Mouse (Mus musculus) T-helper 1 cell (primary cell): ENCODE measurements around the gene Gm45623.

ENCODE experiments used
- in situ Hi-C: fragments of 300-600 bp; cut with MboI, MseI; formaldehyde crosslinking; loops from one replicate; pipeline ENCODE4 v1.15.1; 2025; ENCODE audit warnings: high pct_unique_total_duplicates

The Gm45623 gene

GRCm38 (mm10) chr13:56753192-56753951 lies at the start of gene Gm45623:
Gene Gm45623 (minus strand): TSS chr13:56753827.
- in situ Hi-C loops = no loop called here

- in situ Hi-C loops = no loop called here
These were observed 43.8 kb upstream of the Gm45623 start for GRCm38 (mm10) chr13:56797459-56797858.

DNA sequence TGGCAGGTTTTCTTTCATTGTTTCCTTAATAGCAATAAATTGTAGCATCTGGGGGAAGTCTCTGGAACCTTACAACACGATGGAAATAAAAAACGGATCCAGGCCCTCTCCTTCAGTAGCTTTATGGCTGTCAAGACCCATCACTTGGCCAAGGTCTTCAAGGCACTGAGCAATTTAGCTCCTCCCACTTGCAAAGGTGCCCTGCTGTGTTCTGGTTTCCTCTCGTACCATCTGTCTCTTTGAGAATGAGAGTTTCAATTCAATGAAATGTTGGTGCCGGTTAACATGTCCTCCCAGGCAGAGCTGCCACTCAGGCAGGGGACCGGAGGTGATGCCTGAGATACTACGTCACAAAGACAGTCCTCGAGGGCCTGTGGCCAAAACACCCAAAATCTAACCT lies 41.9 kb upstream of the Gm45623 start:
- in situ Hi-C loops = no loop called here

GRCm38 (mm10) chr13:56794441-56794840 lies 40.8 kb upstream of the Gm45623 start:
- in situ Hi-C loops = no loop called here

- in situ Hi-C loops = no loop called here
These were observed 39.2 kb upstream of the Gm45623 start for GRCm38 (mm10) chr13:56792844-56793243.

DNA sequence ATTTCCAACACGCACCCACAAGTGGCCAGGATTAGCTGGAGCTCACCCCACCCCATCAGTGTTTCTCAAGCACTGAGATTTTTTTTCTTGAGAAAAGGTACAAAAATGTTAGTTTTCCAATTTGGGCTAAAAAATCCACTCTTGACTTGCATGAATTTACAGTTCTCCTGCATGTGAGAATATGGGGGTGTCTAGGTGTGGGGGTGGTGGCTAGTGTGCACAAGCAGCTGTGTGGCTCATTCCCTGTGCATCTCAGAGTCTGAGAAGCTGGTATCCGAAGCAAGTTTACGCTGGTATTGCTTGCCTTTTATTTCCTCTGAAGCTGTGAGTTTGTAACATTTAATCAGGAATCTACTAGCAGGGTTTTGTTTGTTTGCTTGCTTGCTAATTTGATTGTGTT lies 37.1 kb upstream of the Gm45623 start:
- in situ Hi-C loops = no loop called here

DNA sequence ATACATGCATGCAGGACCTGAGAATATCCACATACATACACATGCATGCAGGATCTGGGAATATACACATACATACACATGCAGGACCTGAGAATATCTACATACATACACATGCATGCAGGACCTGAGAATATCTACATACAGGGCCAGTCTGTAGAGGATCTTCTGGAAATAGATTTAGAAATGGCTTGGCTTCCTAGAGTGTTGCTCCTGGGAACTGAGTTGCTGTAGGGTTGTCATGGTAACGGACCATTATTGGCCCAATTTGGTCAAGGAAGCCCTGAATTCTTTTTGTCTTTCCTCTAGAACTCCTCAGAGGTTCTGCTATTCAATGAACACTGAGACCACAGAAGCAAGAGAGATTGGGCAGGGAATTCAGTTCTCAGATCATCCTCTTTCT lies 29.0 kb upstream of the Gm45623 start:
- in situ Hi-C loops = no loop called here

GRCm38 (mm10) chr13:56781697-56782096 lies 28.1 kb upstream of the Gm45623 start:
- in situ Hi-C loops = no loop called here

DNA sequence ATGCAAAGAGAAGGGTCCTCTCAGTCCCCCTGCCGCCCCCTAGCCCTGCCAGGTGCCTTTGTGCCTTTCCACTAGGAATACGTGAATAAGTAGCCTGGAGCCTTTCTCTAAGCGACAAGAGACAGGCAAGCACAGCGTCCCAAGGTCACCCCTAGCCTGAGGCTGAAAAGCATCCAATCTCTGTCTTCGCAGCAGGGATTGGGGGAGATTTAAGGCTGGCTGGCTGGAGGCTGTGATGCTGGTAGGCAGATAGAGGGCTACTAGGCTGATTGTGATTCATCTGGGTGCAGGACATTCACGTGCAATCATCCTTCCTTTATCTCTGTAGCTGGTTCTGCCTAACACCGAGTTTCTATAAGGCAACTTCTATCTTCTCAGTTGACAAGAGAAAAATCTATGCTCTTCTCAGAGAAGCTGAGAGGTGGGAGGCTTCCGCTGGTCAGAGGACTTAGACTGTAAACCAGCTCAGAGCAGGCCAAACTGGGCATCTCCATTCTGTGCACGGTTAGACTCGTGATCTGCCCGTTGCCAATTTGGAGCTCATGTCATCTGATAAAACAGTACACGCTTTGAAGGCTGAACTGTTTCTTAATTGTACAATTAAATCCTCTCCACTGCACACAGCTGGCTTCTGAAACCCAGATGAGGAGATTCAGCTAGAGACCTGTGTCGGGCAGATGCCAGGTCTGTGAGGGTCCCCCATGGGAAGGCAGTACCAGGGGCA lies 27.3 kb upstream of the Gm45623 start:
- in situ Hi-C loops = no loop called here

GRCm38 (mm10) chr13:56774304-56774703 lies 20.7 kb upstream of the Gm45623 start:
- in situ Hi-C loops = no loop called here

DNA sequence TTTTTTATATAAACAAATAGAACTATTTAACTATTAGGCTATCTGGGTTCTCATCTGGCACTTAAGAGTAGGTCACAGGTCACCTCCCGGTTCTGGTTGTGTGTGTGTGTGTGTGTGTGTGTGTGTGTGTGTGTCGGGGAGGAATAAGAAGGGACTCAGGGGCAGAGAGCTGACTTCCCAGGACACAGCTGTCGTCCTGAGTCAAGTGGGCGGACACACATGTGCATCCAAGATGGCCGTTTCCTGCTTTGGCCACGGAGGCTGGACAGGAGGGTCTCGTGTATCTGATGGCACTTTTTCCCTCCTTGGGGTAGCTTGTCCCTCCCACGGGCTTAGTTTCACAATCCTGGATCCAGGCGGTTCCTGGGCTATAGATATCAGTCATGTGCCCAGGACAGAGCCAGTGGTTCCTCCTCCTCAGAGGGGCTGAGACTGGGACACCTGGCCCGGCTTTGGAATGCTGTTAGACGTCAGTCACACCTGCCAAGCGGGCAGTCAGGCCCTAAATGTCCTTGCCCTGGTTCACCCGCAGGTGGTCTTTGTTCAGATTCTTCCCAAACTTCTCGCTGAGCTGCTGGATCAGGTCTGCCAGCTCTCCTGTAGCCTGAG lies 19.7 kb upstream of the Gm45623 start:
- in situ Hi-C loops = no loop called here

GRCm38 (mm10) chr13:56772592-56772991 lies 19.0 kb upstream of the Gm45623 start:
- in situ Hi-C loops = no loop called here

GRCm38 (mm10) chr13:56770786-56771185 lies 17.2 kb upstream of the Gm45623 start:
- in situ Hi-C loops = no loop called here

DNA sequence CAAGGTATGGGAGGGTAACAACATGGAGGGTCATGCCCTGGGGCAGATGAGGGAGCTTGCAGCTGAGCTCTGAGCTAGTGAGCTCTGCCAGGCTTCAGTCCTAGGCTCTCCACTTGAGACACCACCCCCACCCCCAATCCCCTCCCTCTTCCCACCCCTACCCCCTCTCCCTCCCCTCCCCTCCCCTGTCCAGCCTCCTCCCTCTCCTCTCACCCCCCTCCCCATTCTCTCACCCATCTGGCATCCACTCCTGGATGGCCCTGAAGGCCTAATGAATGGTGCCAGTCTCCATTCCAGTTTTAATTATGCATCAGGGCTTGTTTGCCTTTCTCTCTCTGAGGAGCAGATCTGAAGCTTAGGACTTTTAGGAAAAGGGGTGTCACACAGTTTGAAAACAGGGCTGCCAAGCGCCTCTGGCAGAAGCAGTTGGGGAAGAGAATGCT lies 16.5 kb upstream of the Gm45623 start:
- in situ Hi-C loops = no loop called here

DNA sequence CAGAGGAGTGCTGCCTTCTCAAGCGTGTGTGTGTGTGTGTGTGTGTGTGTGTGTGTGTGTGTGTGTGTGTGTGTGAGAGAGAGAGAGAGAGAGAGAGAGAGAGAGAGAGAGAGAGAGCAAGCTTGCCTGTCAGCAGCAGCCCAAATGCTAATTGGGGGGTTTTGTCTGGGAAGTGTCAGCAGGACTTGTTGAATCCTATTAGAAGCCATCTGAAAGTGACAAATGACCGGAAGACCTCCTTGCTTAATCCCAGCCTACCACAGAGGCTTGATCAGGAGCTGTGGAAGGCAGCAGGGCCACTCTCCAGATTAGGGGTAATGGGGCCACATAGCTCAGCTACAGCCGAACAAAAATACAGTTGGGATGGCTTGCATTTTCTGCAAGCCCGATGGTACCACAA lies 15.8 kb upstream of the Gm45623 start:
- in situ Hi-C loops = no loop called here

- in situ Hi-C loops = no loop called here
These were observed 12.6 kb upstream of the Gm45623 start for GRCm38 (mm10) chr13:56766211-56766610.

DNA sequence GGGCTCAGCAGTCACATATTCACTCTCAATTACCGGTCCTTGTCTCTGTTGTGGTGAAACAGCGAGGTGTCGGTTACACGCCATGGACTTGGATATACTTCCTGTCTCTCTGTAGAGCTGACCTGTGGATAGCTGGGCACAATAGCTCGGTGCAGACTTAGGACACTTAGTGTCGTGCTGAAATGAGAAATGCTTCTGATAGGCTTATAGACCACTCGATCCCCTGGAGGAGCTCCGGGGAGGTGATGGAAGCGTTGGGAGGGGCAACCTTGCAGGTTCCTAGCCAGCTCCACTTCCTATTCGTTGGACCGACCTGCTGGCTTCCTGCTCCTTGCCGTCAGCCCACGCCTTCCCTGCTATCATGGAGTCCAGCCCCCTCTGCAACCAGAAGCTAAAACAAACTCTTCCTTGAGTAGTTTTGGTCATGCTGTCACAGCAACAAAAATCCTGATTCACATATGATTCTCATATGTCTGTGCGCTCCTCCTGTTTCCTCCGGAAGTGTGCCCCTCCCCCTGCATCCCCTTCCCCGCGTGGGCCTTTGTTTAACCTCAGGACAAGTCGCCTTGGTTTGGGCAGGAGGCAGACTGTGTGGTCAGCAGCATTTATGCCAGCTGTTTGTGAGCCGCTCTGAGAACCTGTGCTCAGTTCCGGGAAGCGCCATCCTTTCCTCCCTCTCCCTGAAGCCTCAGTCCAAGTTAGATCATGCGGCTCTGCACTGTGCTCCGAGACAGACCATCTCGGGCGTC lies 11.8 kb upstream of the Gm45623 start:
- in situ Hi-C loops = no loop called here

- in situ Hi-C loops = no loop called here
These were observed 9.0 kb upstream of the Gm45623 start for GRCm38 (mm10) chr13:56762446-56763229.

- in situ Hi-C loops = no loop called here
These were observed 4.9 kb upstream of the Gm45623 start for GRCm38 (mm10) chr13:56758492-56758891.

- in situ Hi-C loops = no loop called here
These were observed 3.6 kb upstream of the Gm45623 start for GRCm38 (mm10) chr13:56757201-56757600.

DNA sequence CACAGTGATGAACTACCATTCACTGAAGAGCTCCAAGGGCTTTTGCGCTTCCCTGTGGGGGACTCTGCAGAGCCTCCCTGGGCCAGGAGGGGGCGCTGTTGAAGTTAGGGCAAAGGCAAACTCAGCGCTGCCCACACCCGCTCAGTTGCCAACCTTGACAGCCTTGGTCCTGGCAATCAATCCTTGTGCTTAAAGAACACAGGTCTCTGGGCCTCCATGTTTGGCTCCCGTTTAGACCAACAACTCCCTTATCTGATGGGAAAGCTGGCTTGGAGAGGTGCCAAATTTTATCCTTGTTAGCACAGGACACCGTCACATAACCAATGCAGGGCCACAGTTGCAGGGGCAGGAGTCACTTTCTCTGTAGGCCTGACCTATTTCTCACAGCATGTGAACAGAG lies 2.2 kb upstream of the Gm45623 start:
- in situ Hi-C loops = no loop called here
